Mouse (Mus musculus) bone marrow macrophage, adult 2 months (primary cell): ENCODE results near the gene Zc3h7b. TPM values are rescaled to one million over a fixed set of nuclear protein-coding genes. Genes with fewer than 3 reads are reported as not detected.

ENCODE experiments used
- H3K27ac ChIP-seq: 2 replicates; pipeline ENCODE4 v1.5.1; 2012; ENCODE audit warnings: low read depth, low read length; ENCODE audit not compliant: insufficient read depth
- H3K4me1 ChIP-seq: 2 replicates; pipeline ENCODE4 v1.6.1; 2012; ENCODE audit warnings: low read length; ENCODE audit not compliant: control insufficient read depth, insufficient read depth
- H3K4me3 ChIP-seq: 2 replicates; pipeline ENCODE4 v1.5.1; 2012; ENCODE audit warnings: mild to moderate bottlenecking, low read length, moderate library complexity; ENCODE audit not compliant: insufficient read depth
- CTCF ChIP-seq: IDR thresholded peaks from 2 replicates; pipeline ENCODE4 v1.5.1; 2012; ENCODE audit warnings: low read depth, mild to moderate bottlenecking, low read length, moderate library complexity
- POLR2A ChIP-seq: IDR thresholded peaks from 2 replicates; pipeline ENCODE4 v1.6.1; 2012; ENCODE audit warnings: mild to moderate bottlenecking, low read depth, low read length, borderline replicate concordance
- polyA plus RNA-seq: library from polyadenylated mRNA; stranded (reverse); fragments of >200 nt; gene quantifications from 2 replicates; pipeline ENCODE4 v1.2.4, GENCODE M21; 2012; ENCODE audit not compliant: missing spikeins, insufficient read depth, insufficient read length

The Zc3h7b gene
- polyA plus RNA-seq, 1 experiment = 13.6 TPM

DNA sequence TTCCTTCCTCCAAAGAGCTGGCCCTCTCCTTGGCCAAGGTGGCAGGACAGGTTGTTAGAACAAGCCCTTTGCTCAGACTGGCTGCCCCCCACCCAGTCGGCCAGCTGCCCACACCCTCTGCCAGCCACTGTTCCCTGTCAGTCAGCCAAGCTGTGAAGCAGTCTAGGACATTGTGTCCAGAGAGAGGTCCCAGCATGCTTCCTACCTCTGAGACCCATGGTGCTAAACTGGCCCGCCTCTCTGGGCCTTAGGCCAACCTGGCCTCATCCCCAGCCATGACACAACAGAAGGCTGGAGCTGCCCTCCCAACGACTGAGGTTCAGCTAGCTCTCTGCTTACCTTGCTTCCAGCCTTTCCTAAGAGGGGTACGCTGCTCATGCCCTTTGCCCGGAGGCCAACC, 94.8 kb downstream of the Zc3h7b start:
- TF ChIP-seq POLR2A = no peak
- no peak for TF ChIP-seq CTCF

DNA sequence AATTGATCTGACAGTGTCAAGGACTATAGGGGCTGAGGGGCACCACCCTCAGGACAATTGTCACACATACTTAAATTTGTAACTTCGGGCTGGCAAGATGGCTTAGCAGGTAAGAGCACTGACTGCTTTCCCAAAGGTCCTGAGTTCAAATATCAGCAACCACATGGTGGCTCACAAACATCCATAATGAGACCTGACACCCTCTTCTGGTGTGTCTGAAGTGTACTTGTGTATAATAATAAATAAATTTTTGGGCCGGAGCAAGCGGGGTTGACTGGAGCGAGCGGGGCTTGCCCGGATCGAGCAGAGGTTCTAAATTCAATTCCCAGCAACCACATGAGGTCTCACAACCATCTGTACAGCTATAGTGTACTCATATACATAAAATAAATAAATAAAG, 95.4 kb downstream of the Zc3h7b start:
- TF ChIP-seq CTCF (no peak), POLR2A (no peak)
- no peak overlapping the region for H3K27ac ChIP-seq

More for the DNA sequence above, 94.8 kb downstream of the Zc3h7b start:
- no peak overlapping the region for H3K4me3 ChIP-seq
- H3K27ac ChIP-seq = no peak overlapping the region
- peaks cover 27% of the 10 kb centered on the region for H3K4me1 ChIP-seq

DNA sequence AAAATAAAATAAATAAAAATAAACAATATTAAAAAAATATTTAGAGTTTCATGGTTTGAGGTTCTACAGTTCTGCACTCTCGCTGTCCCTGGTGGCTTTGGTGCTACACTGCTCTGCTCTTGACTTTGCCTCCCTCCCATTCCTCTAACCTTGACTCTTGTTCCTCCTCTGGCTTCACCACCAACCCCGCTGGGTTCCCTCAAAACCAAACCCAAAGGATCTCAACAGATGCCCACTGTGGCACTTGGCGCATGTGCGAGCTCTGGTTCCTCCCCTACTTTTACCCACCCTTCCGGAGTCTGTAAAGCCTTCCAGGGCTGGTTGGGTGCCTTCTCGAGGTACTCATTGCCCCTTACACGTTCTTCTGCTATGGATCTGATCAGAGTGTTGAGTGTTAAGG, 97.4 kb downstream of the Zc3h7b start:
- H3K4me3 ChIP-seq = no peak overlapping the region
- H3K27ac ChIP-seq = no peak overlapping the region
- no peak for TF ChIP-seq POLR2A
- no peak for TF ChIP-seq CTCF
- H3K4me1 ChIP-seq = peaks cover 34% of the 10 kb centered on the region

More for the DNA sequence above, 95.4 kb downstream of the Zc3h7b start:
- H3K4me1 ChIP-seq = peaks cover 33% of the 10 kb centered on the region
- H3K4me3 ChIP-seq = no peak overlapping the region

DNA sequence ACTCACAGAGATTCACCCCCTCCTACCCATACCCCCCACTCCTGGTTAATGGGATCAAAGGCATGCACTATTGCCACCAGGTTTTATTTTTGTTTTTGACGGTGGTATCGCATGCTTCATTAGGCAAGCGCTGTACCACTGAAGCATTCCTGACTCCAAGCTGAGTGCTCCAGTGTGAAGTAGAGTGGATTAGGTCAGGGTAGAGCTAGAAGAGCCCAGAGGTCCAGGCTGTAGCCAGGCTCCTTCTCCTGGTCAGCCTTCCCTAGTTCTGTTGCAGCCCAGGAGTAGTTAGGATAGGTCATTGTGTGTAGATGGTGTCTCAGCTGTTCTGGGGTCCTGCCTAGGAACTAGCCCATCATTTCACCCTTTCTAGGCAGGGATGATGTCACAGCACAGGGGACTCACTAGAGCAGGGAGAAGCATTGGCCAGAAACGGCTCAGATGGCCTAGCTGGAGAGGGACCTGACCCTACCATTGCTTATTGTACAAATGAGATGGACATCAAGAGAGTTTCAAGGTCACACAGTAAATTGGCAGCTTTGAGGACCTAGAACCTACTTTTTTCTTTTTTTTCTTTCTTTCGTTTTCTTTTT, 100.3 kb downstream of the Zc3h7b start:
- TF ChIP-seq POLR2A (no peak), CTCF (no peak)
- Histone ChIP-seq H3K27ac (peak overlapping the region; percentile 51), H3K4me1 (peaks cover 29% of the 10 kb centered on the region), H3K4me3 (no peak overlapping the region)

DNA sequence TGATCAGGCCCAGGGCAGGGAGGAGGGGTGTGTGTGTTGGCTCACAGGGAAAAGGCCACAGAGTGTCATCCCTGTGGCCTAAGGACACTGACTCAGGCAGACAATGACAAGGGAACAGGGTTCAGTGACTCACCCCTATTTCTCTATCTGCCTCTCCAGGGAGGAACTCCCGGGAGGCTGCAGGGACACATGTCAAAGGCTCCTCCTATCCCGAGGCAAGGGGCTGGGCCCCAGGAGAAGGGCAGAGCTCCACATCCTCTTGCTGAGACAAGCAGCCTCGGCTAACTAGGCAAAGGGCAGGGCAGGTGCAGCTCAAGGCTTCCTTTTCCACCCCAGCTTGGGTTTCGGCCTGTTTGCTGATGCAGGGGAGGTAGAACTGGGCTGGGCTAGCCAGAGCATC, 100.9 kb downstream of the Zc3h7b start:
- H3K4me1 ChIP-seq = peaks cover 29% of the 10 kb centered on the region
- H3K4me3 ChIP-seq = no peak overlapping the region
- peak overlapping the region; percentile 51 for H3K27ac ChIP-seq
- TF ChIP-seq POLR2A (no peak), CTCF (no peak)

Other genes with a start within 250 kb of the Zc3h7b start
- 66.3 and 72.9 TPM in 2 replicates for gene Ep300, start 159.7 kb upstream of the Zc3h7b start, polyA plus RNA-seq
- gene L3mbtl2, start 81.2 kb upstream of the Zc3h7b start, polyA plus RNA-seq = 7.7 and 11.1 TPM in 2 replicates
- 0.67 TPM in 1 of 2 replicates, not detected in the other for gene Chadl, start 47.8 kb upstream of the Zc3h7b start, polyA plus RNA-seq
- 54.7 and 54.8 TPM in 2 replicates for gene Rangap1, start 473 bp downstream of the Zc3h7b start, polyA plus RNA-seq
- 69.3 and 74.1 TPM in 2 replicates for gene Tef, start 57.4 kb downstream of the Zc3h7b start, polyA plus RNA-seq
- 35.4 and 35.8 TPM in 2 replicates for gene Tob2, start 113.7 kb downstream of the Zc3h7b start, polyA plus RNA-seq
- gene Phf5a, start 126.9 kb downstream of the Zc3h7b start, polyA plus RNA-seq = 45.5 and 51.6 TPM in 2 replicates
- gene Aco2, start 127.3 kb downstream of the Zc3h7b start, polyA plus RNA-seq = 79.8 and 97.0 TPM in 2 replicates
- 6.0 and 6.8 TPM in 2 replicates for gene Polr3h, start 181.2 kb downstream of the Zc3h7b start, polyA plus RNA-seq
- 0.29 TPM in 1 of 2 replicates, not detected in the other for gene Csdc2, start 191.7 kb downstream of the Zc3h7b start, polyA plus RNA-seq
- gene Pmm1, start 215.9 kb downstream of the Zc3h7b start, polyA plus RNA-seq = 16.7 and 20.7 TPM in 2 replicates
- not detected in 2 replicates for gene 1700029P11Rik, start 235.5 kb downstream of the Zc3h7b start, polyA plus RNA-seq
- gene Xrcc6, start 242.8 kb downstream of the Zc3h7b start, polyA plus RNA-seq = 20.0 and 21.0 TPM in 2 replicates